ENCODE assay signal across 17 mouse cellular contexts in the genomic region with DNA sequence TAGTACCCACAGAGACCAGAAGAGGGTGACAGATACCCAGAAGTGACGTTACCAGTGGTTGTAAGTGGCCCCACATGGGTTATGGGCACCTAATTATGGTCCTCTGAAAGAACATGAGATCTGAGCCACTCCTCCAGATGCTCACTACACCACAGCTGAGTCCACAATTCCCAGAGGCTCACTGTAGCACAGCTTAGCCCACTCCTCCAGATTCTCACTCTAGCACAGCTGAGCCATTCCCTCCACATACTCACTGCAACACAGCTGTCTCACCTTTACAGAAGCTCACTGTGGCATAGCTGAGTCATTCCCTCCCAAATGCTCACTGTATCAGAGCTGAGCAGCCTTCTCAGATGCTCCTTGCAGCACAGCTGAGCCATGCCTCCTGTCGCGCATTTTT.
DNase-seq lines count a peak whose midpoint lies in the region; ATAC-seq and TF ChIP-seq lines count a peak whose summit lies in the region.
"Had no signal": no experiment of that assay in that cellular context is flagged by ENCODE, and none has a peak within 500 bp of the region (broad histone marks: within the 10 kb centered on the region; RNA-seq: fewer than 3 reads in every experiment).

No protein-coding gene starts in this region.

- no peaks in the 10 kb centered on the region for H3K27me3 ChIP-seq in forebrain, embryonic 12.5 days
- no peaks in the 10 kb centered on the region for H3K27me3 ChIP-seq in forebrain, embryonic 10.5 days (ENCODE audit: poor library complexity, severe bottlenecking)
- H3K27me3 ChIP-seq in Patski, result peaks cover 3% of the 10 kb centered on the region
- H3K27me3 ChIP-seq in hindbrain, embryonic 14.5 days (ENCODE audit: control insufficient read depth, insufficient read depth, low read length), result no peaks in the 10 kb centered on the region
- H3K27me3 ChIP-seq: limb, embryonic 15.5 days had no signal

- POLR2A ChIA-PET in Patski (lab: Charles Lee), result no interaction called here

- WGBS in forebrain, embryonic 12.5 days, result 82% methylated on average over 3 of the region's 3 CpGs
- whole genome bisulfite sequencing in forebrain, embryonic 10.5 days, result 80% methylated on average over 3 of the region's 3 CpGs
- 75% methylated on average over 3 of the region's 3 CpGs for WGBS in hindbrain, embryonic 14.5 days

- H3K4me1 ChIP-seq in forebrain, embryonic 12.5 days, result no peaks in the 10 kb centered on the region
- H3K4me1 ChIP-seq in forebrain, embryonic 10.5 days, result no peaks in the 10 kb centered on the region
- H3K4me1 ChIP-seq in hindbrain, embryonic 14.5 days (replicated peaks; ENCODE audit: control insufficient read depth, insufficient read depth, low read length), result no peaks in the 10 kb centered on the region
- H3K4me1 ChIP-seq: limb, embryonic 15.5 days had no signal

- H3K9me3 ChIP-seq in forebrain, embryonic 12.5 days, result no peaks in the 10 kb centered on the region
- H3K9me3 ChIP-seq in forebrain, embryonic 10.5 days, result no peaks in the 10 kb centered on the region
- no peaks in the 10 kb centered on the region for H3K9me3 ChIP-seq in hindbrain, embryonic 14.5 days (ENCODE audit: control insufficient read depth, low read length)
- H3K9me3 ChIP-seq: limb, embryonic 15.5 days had no signal

- no peak overlapping the region for H3K4me2 ChIP-seq in forebrain, embryonic 12.5 days
- H3K4me2 ChIP-seq in hindbrain, embryonic 14.5 days (replicated peaks), result no peak overlapping the region
- H3K4me2 ChIP-seq: limb, embryonic 15.5 days had no signal

- intact Hi-C loops in left cerebral cortex, adult 2 months (cut with DNase I), result loop anchor here (10.0 kb wide), 1 partner anchor 183 kb away; no protein-coding TSS in a partner anchor

- H3K9ac ChIP-seq in forebrain, embryonic 12.5 days, result no peak overlapping the region
- no peak overlapping the region for H3K9ac ChIP-seq in hindbrain, embryonic 14.5 days
- H3K9ac ChIP-seq: limb, embryonic 15.5 days had no signal

- H3K4me3 ChIP-seq in forebrain, embryonic 12.5 days (replicated peaks), result no peak overlapping the region
- H3K4me3 ChIP-seq in forebrain, embryonic 10.5 days, result no peak overlapping the region
- H3K4me3 ChIP-seq in left cerebral cortex, adult 2 months, result no peak overlapping the region
- H3K4me3 ChIP-seq in hindbrain, embryonic 14.5 days (replicated peaks; ENCODE audit: low read length), result no peak overlapping the region
- H3K4me3 ChIP-seq: limb, embryonic 15.5 days; myocyte had no signal

- H3K36me3 ChIP-seq in forebrain, embryonic 12.5 days (replicated peaks), result no peaks in the 10 kb centered on the region
- no peaks in the 10 kb centered on the region for H3K36me3 ChIP-seq in forebrain, embryonic 10.5 days (replicated peaks)
- no peaks in the 10 kb centered on the region for H3K36me3 ChIP-seq in hindbrain, embryonic 14.5 days (replicated peaks; ENCODE audit: control insufficient read depth, insufficient read depth)
- H3K36me3 ChIP-seq: limb, embryonic 15.5 days had no signal

- in situ Hi-C loops in Patski (cut with MboI; ENCODE audit: low pct_unique_long_range_greater_than_20kb), result no loop called here

- 0 out of 2 replicates have a peak, but pooled peaks have one; percentile 3 for TF ChIP-seq CTCF in left cerebral cortex, adult 2 months (IDR thresholded peaks at IDR 0.05)
- peak; percentile 32 for TF ChIP-seq CTCF in Patski (IDR thresholded peaks at IDR 0.05)

- DNase-seq in forebrain, embryonic 10.5 days (ENCODE audit: extremely low spot score, low spot score), result no peak
- DNase-seq in left cerebral cortex, adult 2 months (ENCODE audit: extremely low spot score in 1 of 2, low spot score in 2 of 2), result no peak
- DNase-seq in left cerebral cortex, adult 9 months (ENCODE audit: low spot score in 2 of 2), result no peak
- DNase-seq in Patski (ENCODE audit: low read depth, low spot score), result no peak
- DNase-seq in hindbrain, embryonic 14.5 days (ENCODE audit: low spot score), result no peak
- DNase-seq in T-cell, adult 2 months (ENCODE audit: low spot score), result no peak
- DNase-seq in right cerebral cortex, postnatal 14 days, result no peak
- DNase-seq: adrenal gland, postnatal 36 days; cerebellum, postnatal 25 days; gastrocnemius, postnatal 14 days; kidney, adult 11 months; kidney, postnatal 36 days; lung, adult 18-20 months had no signal

- no peak overlapping the region for H3K27ac ChIP-seq in forebrain, embryonic 12.5 days
- no peak overlapping the region for H3K27ac ChIP-seq in forebrain, embryonic 10.5 days
- no peak overlapping the region for H3K27ac ChIP-seq in left cerebral cortex, adult 2 months
- no peak overlapping the region for H3K27ac ChIP-seq in hindbrain, embryonic 14.5 days
- H3K27ac ChIP-seq: limb, embryonic 15.5 days; macrophage had no signal

- CTCF ChIA-PET in Patski (lab: Charles Lee), result no interaction called here

- peak; percentile 44; the same call in 1 of the 2 replicates for ATAC-seq in forebrain, embryonic 12.5 days (ENCODE audit: low FRiP score)
- ATAC-seq in Patski, result no peak
- peak; percentile 66; the same call in 1 of the 2 replicates for ATAC-seq in hindbrain, embryonic 14.5 days (ENCODE audit: low FRiP score)
